Mouse (Mus musculus) olfactory bulb, adult 2 months (tissue): ENCODE measurements at regions not wholly inside any gene's neighbourhood (a gene's known extent, or its start where the extent isn't known, plus 50 kb on each side); places are given as distances from the start of the nearest gene placed in this dataset.

Experiments
- CTCF ChIP-seq: fragments of 200-500 bp; IDR thresholded peaks from 2 replicates; pipeline ENCODE4 v1.5.1; 2012; ENCODE audit warnings: low read depth, mild to moderate bottlenecking, low read length, moderate library complexity; ENCODE audit not compliant: insufficient read depth
- POLR2A ChIP-seq: fragments of 200-500 bp; IDR thresholded peaks from 2 replicates; pipeline ENCODE4 v1.6.1; 2012; ENCODE audit warnings: mild to moderate bottlenecking, low read depth, low read length, moderate library complexity; ENCODE audit not compliant: insufficient read depth

DNA sequence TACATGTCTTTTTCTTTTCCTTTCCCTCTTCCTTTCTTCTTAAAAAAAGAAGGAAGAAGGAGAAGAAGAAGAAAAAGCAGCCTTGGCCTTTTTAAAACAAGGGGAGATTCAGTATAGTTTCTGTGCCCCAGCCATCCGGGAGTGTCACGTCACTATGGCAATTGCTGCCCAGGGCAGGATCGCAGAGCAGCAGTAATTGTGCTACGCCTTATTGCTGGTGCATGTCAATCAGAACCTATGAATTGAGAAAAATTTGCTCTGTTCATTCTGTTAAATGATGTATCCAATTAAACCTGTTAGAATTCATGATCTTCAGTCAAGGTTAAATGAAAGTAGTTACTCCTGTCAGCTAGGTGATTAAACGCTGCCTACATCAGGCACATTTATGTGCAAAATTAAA lies 85.4 kb downstream of the Cdca7 start:
- TF ChIP-seq POLR2A = no peak
- TF ChIP-seq CTCF = no peak
